Mouse (Mus musculus) liver, adult 2 months (tissue): ENCODE measurements around the gene Cdh4.

ENCODE experiments used
- CTCF ChIP-seq: fragments of 200-500 bp; IDR thresholded peaks from 2 replicates; pipeline ENCODE4 v1.5.1; 2011; ENCODE audit warnings: low read depth, low read length, control low read depth
- POLR2A ChIP-seq: fragments of 200-500 bp; IDR thresholded peaks from 2 replicates; pipeline ENCODE4 v1.6.1; 2011; ENCODE audit warnings: low read length, control low read depth; ENCODE audit not compliant: insufficient read depth; ENCODE audit errors: extremely low read depth

- TF ChIP-seq CTCF: no peak
- TF ChIP-seq POLR2A: no peak
Observed at GRCm38 (mm10) chr2:179947607-179948006, 505.4 kb downstream of the Cdh4 start.
